Mouse (Mus musculus) spleen, embryonic (tissue): ENCODE results near the gene Ccnyl1.

ENCODE experiments used
- CTCF ChIA-PET: fragments of 350-600 bp; sonication (Branson Sonifier 250); formaldehyde crosslinking; loops from one replicate; lab custom pipeline; 2022; lab: Charles Lee

Ccnyl1 gene

GRCm38 (mm10) chr1:64737502-64738179, 47.4 kb downstream of the Ccnyl1 start, which contains the start of gene Fzd5:
Gene Fzd5, minus strand, starts transcription at chr1:64737751.
- CTCF ChIA-PET, result interaction anchor here (0.5 kb wide), 1 partner anchor 17 kb away, joined by 5 read pairs; no protein-coding TSS in a partner anchor

DNA sequence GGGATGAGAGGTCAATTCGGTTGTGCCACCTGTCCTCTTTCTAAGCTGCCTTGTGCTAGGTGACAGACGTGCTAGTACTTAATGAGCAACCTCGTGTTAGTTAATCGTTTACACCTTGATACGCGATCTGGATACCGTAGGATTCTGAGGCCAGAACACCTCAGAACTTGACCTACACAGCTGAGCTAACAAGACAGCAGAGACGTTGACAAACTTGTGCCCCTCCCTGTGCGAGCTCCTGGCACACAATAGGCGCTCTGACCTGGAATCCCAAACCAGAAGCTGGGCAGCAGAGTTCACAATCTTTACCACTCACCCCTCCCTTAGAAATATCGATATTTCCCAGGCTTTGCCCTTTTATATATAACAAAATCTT, 47.9 kb downstream of the Ccnyl1 start:
- CTCF ChIA-PET, result interaction anchor here (0.5 kb wide), 1 partner anchor 18 kb away, joined by 5 read pairs; no protein-coding TSS in a partner anchor

DNA sequence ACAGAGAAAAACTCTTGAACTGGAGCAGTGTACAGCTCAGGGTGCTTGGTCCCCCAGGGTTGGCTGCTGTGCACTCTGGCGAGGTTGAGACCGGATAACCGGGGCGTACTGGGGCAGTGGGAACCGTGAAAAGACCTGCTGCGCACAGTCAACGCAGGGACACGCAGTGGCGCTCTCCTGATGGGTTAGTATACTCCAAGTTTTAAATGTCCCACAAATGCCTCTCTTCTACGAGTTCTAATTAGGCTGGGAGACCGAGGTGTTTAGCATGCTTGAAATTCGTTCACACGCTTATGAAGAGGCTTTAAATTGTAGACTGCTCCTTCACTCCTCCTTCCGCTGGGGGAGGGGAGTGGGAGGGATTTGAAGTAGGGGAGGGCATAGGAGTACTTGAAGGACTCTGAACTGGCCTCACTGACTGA, 48.4 kb downstream of the Ccnyl1 start:
- CTCF ChIA-PET, result no interaction called here

GRCm38 (mm10) chr1:64742741-64743408, 52.6 kb downstream of the Ccnyl1 start:
- CTCF ChIA-PET, result no interaction called here

DNA sequence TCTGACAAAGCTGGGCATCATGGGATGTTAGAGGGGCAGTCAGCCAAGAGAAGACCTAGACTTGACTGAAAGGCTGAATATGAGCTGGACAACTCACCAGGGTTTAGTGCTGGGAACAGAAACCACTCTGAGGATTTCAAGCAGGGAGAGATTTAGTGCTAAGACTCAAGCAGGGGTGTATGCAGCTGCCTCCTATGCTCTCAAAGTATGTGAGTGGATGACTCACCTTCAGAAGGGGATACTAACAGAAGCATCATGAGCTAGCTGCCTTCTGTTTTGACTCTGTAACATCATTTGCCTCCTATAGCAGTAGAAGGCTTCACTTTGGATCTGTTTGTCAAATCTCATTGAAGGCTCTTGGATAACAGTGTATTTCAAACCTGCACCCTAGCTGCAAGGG, 54.4 kb downstream of the Ccnyl1 start:
- CTCF ChIA-PET, result no interaction called here

DNA sequence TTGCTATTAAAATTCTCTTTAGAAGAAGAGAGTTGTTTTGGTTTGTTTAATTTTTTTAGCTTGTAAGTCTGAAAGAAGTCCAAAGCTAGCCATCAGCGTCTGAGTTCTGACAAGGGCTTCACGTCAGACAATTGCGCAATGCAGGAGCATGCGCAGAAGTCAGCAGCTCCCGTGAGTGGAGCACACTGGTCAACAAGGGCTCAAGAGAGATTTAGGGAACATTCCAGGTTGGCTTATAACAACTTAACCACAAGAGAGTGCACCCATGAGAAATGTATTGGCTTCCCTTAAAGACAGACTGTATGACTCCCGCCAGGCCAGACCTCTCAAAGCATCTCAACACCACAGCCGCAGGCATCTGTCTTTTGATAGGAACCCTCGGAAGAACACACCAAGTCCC, 62.9 kb downstream of the Ccnyl1 start:
- CTCF ChIA-PET, result no interaction called here

GRCm38 (mm10) chr1:64753668-64754067, 63.4 kb downstream of the Ccnyl1 start:
- CTCF ChIA-PET, result no interaction called here

GRCm38 (mm10) chr1:64754658-64755057, 64.4 kb downstream of the Ccnyl1 start:
- CTCF ChIA-PET, result no interaction called here

- CTCF ChIA-PET, result interaction anchor here (0.6 to 0.7 kb wide), 4 partner anchors 143 to 1556 kb away, joined by 3 to 12 read pairs (median 8); no protein-coding TSS in a partner anchor
Observed at GRCm38 (mm10) chr1:64755971-64756639, 65.8 kb downstream of the Ccnyl1 start.

- CTCF ChIA-PET, result interaction anchor here (0.7 kb wide), 1 partner anchor 1556 kb away, joined by 5 read pairs; no protein-coding TSS in a partner anchor
Observed at GRCm38 (mm10) chr1:64756640-64757030, 66.4 kb downstream of the Ccnyl1 start.

DNA sequence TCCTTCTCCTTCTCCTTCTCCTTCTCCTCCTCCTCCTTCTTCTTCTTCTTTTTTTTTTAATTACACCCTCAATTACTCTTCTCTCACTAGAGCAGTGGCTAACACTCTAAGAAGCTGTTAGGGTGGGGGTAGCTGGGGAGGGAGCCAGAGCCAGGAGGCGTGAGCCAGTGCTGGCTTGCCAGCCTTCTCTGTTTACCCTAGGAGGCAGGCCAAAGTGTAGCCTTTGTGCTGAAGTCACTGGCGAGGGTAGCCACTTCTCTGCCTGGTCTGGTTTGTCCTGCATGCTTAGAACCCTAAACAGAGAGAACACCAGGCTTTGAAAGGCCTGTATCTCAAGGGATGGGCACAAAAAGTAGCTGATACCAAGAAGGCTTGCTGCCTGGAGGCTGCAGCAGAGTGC, 67.0 kb downstream of the Ccnyl1 start:
- CTCF ChIA-PET, result no interaction called here

DNA sequence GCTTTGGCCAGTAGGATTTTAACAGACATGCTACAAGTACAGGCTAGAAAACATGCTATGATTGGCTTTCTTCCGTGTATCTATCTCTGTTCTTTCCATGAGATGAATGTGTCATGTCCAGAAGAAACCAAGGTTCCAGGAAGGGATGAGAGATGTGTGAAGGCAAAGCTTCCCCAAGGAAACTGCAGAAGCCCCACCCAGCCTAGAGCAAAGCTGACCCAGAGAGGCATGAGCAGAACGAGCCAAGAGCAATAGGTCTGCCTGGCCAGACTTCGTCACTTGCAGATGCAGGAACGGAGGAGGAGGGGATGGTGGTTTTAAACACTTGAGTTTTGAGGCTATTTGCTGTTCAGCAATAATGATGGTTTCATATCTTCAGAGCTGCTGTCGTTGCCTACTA, 67.5 kb downstream of the Ccnyl1 start:
- CTCF ChIA-PET, result no interaction called here

GRCm38 (mm10) chr1:64761646-64762045, 71.4 kb downstream of the Ccnyl1 start:
- CTCF ChIA-PET, result no interaction called here

DNA sequence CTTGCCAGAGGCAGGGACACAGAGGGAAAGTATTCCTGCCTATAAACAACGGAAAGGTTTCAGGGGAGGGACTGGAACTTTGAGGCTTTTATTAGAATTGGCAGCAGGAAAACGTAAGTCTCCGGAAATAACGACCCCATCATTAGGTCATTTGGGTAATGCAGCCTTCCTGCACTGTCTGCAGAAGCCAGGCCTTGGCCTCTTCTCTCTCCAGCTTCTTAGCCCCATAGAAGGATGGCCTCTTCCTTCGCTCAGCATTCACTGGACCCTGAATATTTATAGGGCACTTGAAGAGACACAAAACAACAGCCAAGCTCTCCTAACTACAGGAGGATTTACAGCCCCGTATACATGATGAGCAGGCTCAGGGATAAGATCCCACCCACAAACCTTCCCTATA, 79.9 kb downstream of the Ccnyl1 start:
- CTCF ChIA-PET, result no interaction called here

GRCm38 (mm10) chr1:64773305-64773704, 83.0 kb downstream of the Ccnyl1 start:
- CTCF ChIA-PET, result no interaction called here
